Mouse (Mus musculus) heart, embryonic 10.5 days (tissue): ENCODE results near the gene Pip4k2b. TPM values are rescaled to one million over a fixed set of nuclear protein-coding genes. Genes with fewer than 3 reads are reported as not detected.

Experiments
- DNase-seq: peaks from one replicate; pipeline ENCODE4 v3.0.0-alpha.2; 2017; ENCODE audit warnings: low spot score
- H3K27ac ChIP-seq: fragments of 300-500 bp; sonication (generic); 2 replicates; pipeline ENCODE4 v1.5.1; 2016; ENCODE audit warnings: mild to moderate bottlenecking
- H3K27me3 ChIP-seq: fragments of 300-500 bp; sonication (generic); 2 replicates; pipeline ENCODE4 v1.6.1; 2016; ENCODE audit warnings: mild to moderate bottlenecking; ENCODE audit not compliant: poor library complexity, insufficient read depth, severe bottlenecking
- H3K36me3 ChIP-seq: fragments of 300-500 bp; sonication (generic); 2 replicates; pipeline ENCODE4 v1.6.1; 2016; ENCODE audit warnings: mild to moderate bottlenecking, moderate library complexity
- H3K4me1 ChIP-seq: fragments of 300-500 bp; sonication (generic); 2 replicates; pipeline ENCODE4 v1.6.1; 2016; ENCODE audit warnings: mild to moderate bottlenecking
- H3K4me3 ChIP-seq: fragments of 300-500 bp; sonication (generic); 2 replicates; pipeline ENCODE4 v1.5.1; 2016; ENCODE audit warnings: mild to moderate bottlenecking, moderate library complexity
- H3K9me3 ChIP-seq: fragments of 300-500 bp; sonication (generic); 2 replicates; pipeline ENCODE4 v1.6.1; 2016; ENCODE audit warnings: mild to moderate bottlenecking, moderate library complexity
- WGBS: fragments of 180-500 bp; shearing (Covaris S2); methylation state at CpG from one replicate; pipeline ENCODE4 v1.1.7; 2016; 5-methylcytosine and 5-hydroxymethylcytosine counted together
- polyA plus RNA-seq: library from polyadenylated mRNA; unstranded; fragments of >200 nt; fragmentation: Nextera tagmentation; extraction: Ambion mirVana; gene quantifications from 2 replicates; pipeline ENCODE4 v1.2.1, GENCODE M21; 2016

Gene Pip4k2b
- polyA plus RNA-seq, 1 experiment from 2014 or later: 1.3 TPM

DNA sequence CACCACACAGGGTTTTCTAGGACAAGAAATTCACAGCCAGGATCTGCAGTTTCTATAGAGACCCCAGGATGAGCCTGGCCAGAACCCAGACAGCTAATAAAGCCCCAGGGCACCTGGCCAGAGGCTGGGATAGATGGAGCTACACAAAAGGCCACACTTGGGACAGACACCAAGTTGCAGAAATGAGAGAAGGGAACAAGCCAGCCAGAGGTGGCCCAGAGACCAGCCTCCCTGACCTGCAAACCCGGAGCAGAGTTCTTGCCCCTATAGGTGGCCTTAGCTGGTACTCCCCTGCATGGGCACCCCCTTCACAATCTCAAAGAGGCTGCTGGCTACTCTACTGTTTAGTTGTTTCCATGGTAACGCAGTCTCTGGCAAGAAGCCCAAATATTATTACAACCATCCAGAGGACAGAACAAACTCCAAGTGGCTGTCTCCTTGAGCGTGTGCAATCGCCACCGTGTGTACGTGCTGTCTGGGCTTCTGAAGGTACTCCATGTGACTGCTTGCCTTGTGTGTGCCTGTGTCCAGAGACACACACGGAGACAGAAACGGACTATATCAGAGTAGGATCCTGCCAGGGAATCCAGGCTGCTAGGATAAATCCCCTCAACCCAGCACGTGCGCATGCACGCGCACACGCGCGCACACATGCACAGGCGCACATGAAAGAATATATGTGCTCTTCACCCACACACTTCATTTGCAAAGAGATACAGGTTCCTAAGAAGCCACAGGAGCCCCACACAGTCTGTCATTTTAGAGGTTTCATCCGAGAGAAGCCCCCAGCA is 49.4 kb downstream of the Pip4k2b start:
- H3K4me1 ChIP-seq: peaks cover 43% of the 10 kb centered on the region
- no peak overlapping the region for H3K27ac ChIP-seq
- H3K4me3 ChIP-seq: 0 out of 2 replicates have a peak overlapping the region, but pooled peaks have one; percentile 3
- peaks cover 41% of the 10 kb centered on the region for H3K36me3 ChIP-seq
- WGBS: 75% methylated on average over 17 of the region's 17 CpGs
- H3K9me3 ChIP-seq: no peaks in the 10 kb centered on the region
- no peak for DNase-seq
- no peaks in the 10 kb centered on the region for H3K27me3 ChIP-seq

DNA sequence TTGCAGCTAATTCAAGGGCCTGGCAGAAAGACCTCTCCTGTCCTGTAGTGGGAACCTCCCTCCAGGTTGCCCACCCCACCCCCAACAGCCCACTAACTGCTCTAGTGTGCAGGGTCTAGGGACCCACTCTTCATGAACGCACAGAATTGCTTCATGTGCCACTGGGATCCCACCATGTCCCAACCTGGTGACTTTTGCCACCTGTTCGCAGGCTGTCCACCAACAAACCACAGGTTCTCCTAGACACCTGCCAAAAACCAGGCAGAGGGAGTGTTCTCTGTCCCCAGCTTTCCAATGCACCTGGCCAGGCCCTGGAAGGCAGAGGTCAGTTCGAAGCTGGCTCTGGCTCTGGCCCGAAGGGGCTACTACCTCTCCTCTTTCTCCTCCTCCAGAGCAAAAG is 50.1 kb downstream of the Pip4k2b start:
- WGBS: 93% methylated on average over 4 of the region's 4 CpGs
- Histone ChIP-seq H3K4me3 (no peak overlapping the region), H3K27ac (no peak overlapping the region), H3K36me3 (peaks cover 46% of the 10 kb centered on the region), H3K9me3 (no peaks in the 10 kb centered on the region), H3K4me1 (peaks cover 46% of the 10 kb centered on the region), H3K27me3 (no peaks in the 10 kb centered on the region)
- no peak for DNase-seq

DNA sequence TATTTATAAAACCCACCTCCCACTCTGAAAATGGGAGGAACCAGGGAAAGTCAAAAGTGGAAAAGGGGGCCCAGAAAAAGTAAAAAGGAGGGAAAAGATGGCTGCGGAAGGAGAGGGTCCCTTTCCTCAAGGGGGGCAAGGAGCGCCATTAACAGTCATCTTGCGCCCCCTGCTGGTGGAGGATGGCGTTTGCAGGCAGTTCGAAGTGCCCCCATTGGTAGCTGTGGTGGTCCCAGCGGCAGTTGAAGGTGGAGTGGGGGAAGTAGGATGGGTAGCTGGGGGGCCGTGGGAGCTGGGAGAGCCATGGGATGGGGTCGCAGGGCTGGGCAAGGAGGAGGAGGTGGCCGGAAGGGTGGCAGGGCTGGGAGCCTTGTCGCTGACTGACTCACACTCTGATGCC is 54.6 kb downstream of the Pip4k2b start:
- Histone ChIP-seq H3K9me3 (no peaks in the 10 kb centered on the region), H3K4me3 (no peak overlapping the region), H3K27ac (no peak overlapping the region), H3K27me3 (no peaks in the 10 kb centered on the region), H3K4me1 (peaks cover 31% of the 10 kb centered on the region), H3K36me3 (peaks cover 55% of the 10 kb centered on the region)
- 33% methylated on average over 10 of the region's 10 CpGs for WGBS
- no peak for DNase-seq

DNA sequence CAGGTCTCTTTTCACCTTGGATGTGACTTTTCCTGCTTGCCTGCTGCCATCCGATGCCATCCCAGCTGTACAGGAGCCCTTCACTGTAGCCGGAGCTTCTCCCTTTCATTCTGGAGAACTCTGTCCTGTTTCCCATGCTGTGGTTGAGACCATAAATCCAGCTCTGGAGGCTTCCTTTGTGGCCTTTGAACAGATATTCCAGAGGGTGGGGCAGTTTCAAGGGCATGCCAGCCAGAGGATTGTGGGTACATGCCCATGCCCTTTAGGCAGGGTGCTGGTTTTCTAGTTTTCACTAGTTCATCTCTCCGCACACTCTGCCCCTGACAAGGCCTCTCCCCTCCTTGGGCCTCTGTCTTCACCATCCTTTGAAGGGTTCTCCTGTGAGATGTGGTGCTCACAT is 57.4 kb downstream of the Pip4k2b start:
- H3K36me3 ChIP-seq: peaks cover 56% of the 10 kb centered on the region
- 89% methylated on average over 3 of the region's 3 CpGs for WGBS
- H3K4me3 ChIP-seq: peak overlapping the region; percentile 59; the same call in 1 of the 2 replicates
- H3K4me1 ChIP-seq: peaks cover 40% of the 10 kb centered on the region
- H3K9me3 ChIP-seq: no peaks in the 10 kb centered on the region
- no peaks in the 10 kb centered on the region for H3K27me3 ChIP-seq
- DNase-seq: no peak
- H3K27ac ChIP-seq: no peak overlapping the region

DNA sequence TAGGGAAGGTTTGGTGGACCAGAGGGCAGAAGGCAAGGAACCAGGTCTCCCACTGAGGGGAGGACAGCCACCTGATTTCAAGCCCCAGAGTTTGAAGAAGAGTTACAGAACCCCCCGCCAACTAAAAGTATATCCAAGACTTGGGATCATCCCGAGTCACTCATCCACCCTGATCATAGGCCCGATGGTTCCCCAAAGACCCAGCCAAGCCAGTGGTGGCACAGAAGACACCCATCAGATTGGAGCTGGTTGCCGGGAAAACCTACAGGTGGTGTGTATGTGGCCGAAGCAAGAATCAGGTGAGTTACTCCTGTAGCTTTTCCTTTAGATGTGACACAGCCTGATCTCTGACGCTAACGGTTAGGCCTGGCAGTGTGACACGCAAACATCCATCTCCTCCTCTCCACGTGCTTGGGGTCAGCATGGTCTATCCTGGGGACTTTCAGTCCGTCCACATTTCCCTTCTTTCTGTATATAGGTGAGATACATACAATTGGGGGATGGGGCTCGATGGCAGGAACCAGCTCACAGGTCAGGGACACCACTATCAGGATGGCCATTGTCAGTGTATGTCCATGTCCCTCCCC is 58.1 kb downstream of the Pip4k2b start:
- Histone ChIP-seq H3K36me3 (peaks cover 56% of the 10 kb centered on the region), H3K27me3 (no peaks in the 10 kb centered on the region), H3K4me3 (peak overlapping the region; percentile 59), H3K4me1 (peaks cover 43% of the 10 kb centered on the region), H3K27ac (peak overlapping the region; percentile 78), H3K9me3 (no peaks in the 10 kb centered on the region)
- no peak for DNase-seq
- 66% methylated on average over 11 of the region's 11 CpGs for WGBS

DNA sequence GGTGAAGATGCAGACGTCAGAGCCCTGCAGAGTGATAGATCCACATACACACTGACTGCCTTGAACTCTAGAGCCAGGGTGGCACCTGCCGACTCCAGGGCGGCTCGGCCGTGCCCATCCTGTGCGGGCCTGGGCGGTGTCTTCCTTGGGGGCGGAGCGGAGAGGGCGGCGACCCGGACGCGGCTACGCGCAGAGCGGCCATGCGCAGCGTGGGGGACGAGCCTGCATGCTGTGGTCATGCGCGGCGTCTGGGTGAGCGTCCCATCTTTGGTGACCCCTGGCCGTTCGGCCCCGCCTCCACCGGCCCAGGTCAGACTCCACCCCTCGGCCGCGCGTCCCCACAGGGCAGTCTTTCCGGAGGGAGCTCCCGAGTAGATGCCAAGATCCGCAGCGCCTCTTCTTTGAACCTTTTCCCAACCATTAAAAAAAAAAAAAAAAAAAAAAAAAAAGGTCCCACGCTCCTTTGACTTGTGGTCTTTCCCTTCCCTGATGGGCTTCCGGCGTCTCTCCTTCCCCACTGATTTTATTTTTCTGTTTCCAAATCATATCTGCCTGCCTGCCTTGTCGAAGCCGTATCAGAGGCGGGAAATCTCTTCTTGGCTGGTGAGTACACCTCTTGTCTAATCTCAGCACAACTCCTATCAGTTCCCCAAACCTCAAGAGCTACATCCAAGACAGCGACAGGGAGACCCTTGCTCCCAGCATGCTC is 58.7 kb downstream of the Pip4k2b start, which contains the start of gene Cisd3:
Gene Cisd3 (plus strand): TSS at position 214 of the 709 bp plus-strand sequence.
- Histone ChIP-seq H3K9me3 (no peaks in the 10 kb centered on the region), H3K4me1 (peaks cover 44% of the 10 kb centered on the region), H3K36me3 (peaks cover 54% of the 10 kb centered on the region), H3K4me3 (peak within 1 kb of the TSS; percentile 59), H3K27ac (peak within 1 kb of the TSS; percentile 78), H3K27me3 (no peaks in the 10 kb centered on the region)
- DNase-seq: peak; percentile 97
- WGBS: under 1% methylated on average over 43 of the region's 43 CpGs

DNA sequence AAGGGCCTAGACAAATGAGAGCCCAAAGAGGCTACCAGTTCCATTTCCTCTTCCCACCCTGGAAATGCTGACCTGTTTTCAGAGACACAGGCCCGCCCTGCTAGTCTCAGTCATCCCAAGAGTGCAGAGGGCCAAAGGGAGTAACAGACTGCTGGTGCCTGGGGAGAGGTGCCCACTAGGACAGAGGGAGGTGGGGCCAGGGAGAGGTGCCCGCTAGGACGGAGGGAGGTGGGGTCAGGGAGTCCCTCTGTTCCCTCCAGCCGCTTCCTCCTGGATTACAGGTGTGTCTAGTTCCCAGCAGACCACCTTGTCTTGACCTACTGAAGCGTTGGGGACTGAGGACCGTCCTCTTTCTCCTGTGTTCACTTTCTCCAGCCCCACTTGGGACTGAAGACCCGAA is 59.7 kb downstream of the Pip4k2b start:
- no peaks in the 10 kb centered on the region for H3K27me3 ChIP-seq
- H3K27ac ChIP-seq: peak overlapping the region; percentile 66
- H3K4me1 ChIP-seq: peaks cover 48% of the 10 kb centered on the region
- H3K4me3 ChIP-seq: peak overlapping the region; percentile 59; the same call in 1 of the 2 replicates
- H3K36me3 ChIP-seq: peaks cover 54% of the 10 kb centered on the region
- DNase-seq: no peak
- 41% methylated on average over 7 of the region's 7 CpGs for WGBS
- H3K9me3 ChIP-seq: no peaks in the 10 kb centered on the region

DNA sequence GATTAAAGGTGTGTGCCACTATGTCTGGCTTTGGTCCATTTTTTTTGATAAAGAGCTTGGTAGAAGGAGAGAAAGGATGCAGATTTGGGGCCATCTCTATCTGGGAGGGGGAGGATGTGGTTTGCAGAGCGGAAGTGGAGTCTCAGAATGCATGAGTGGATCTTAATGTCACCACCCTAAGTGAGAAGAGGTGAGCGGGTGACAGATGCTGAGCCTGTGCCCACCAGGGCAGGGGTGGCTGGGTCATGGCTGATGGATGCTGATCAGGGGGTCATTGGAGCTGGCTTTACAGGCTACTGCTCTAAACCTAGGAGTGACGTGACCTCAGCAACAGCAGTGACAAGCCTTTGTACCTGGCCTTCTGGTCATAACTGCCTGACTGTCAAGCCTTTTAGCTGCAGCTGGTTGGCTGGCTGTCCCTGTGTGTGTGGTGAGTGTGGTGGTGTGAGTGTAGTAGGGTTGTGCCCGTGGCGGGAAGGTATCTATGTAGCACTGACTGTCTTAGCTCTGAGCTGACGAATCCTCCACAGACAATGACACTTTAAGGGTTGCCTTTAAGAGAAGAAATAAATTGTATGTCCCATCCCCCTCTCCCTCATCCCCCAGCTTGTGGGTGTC is 60.3 kb downstream of the Pip4k2b start:
- H3K9me3 ChIP-seq: no peaks in the 10 kb centered on the region
- DNase-seq: no peak
- peak overlapping the region; percentile 66; the same call in 1 of the 2 replicates for H3K27ac ChIP-seq
- peaks cover 54% of the 10 kb centered on the region for H3K36me3 ChIP-seq
- H3K27me3 ChIP-seq: no peaks in the 10 kb centered on the region
- 82% methylated on average over 6 of the region's 6 CpGs for WGBS
- H3K4me1 ChIP-seq: peaks cover 48% of the 10 kb centered on the region
- H3K4me3 ChIP-seq: no peak overlapping the region

DNA sequence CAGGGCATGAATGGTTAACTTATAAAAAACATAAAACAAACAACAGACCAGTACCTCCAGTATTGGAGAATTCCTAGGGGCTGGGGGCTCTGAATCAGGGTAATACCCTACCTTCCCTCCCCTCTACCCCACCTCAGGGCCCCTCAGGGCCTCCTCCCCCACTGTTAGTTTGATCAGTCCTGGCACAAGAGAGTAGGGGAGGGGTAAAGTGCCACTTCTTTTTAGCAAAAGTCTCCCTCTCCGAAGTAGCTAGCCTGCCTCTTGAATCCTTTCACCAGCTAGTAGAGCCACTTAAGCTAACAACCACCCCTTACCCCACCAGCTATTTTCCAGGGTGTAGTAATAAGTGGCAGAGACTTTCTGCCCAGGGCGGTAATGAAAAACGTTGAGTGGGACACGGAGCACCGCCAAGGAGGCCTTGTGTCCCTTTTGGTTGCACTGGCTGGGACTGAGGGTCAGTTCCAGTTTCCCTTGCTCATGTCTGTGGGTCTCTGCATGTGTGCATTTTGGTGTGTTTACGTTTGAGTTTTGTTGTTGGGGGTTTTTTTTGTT is 61.9 kb downstream of the Pip4k2b start:
- WGBS: 69% methylated on average over 6 of the region's 6 CpGs
- H3K36me3 ChIP-seq: peaks cover 57% of the 10 kb centered on the region

DNA sequence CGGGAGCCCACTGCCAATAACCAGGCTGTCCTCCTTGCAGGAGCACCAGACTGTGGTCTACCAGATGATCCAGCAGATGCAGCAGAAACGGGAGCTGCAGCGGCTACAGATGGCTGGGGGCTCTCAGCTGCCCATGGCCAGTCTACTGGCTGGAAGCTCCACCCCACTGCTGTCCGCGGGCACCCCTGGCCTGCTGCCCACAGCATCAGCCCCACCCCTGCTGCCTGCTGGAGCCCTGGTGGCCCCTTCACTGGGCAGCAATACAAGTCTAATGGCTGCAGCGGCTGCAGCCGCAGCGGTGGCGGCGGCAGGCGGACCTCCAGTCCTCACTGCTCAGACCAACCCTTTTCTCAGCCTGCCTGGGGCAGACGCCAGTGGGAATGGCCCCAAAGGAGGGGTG is 64.1 kb downstream of the Pip4k2b start:
- H3K4me3 ChIP-seq: no peak overlapping the region
- DNase-seq: no peak
- peaks cover 77% of the 10 kb centered on the region for H3K36me3 ChIP-seq
- H3K27ac ChIP-seq: no peak overlapping the region; the same call in 1 of the 2 replicates
- H3K9me3 ChIP-seq: no peaks in the 10 kb centered on the region
- no peaks in the 10 kb centered on the region for H3K27me3 ChIP-seq
- peaks cover 61% of the 10 kb centered on the region for H3K4me1 ChIP-seq
- WGBS: 90% methylated on average over 12 of the region's 12 CpGs

More for the DNA sequence above, 61.9 kb downstream of the Pip4k2b start:
- Histone ChIP-seq H3K9me3 (no peaks in the 10 kb centered on the region), H3K4me3 (no peak overlapping the region), H3K4me1 (peaks cover 62% of the 10 kb centered on the region), H3K27me3 (no peaks in the 10 kb centered on the region), H3K27ac (no peak overlapping the region)
- DNase-seq: no peak

DNA sequence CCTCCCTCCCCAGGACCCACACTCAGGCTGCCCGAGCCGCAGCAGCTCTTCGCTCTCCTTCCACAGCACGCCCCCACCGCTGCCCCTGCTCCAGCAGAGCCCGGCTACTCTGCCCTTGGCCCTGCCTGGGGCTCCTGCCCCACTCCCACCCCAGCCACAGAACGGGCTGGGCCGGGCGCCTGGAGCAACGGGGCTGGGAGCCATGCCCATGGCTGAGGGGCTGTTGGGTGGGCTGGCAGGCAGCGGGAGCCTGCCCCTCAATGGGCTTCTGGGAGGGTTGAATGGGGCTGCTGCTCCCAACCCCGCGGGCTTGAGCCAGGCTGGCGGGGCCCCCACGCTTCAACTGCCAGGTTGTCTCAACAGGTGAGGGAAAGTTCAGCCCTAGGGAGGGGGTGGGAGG is 66.2 kb downstream of the Pip4k2b start:
- H3K9me3 ChIP-seq: no peaks in the 10 kb centered on the region
- peaks cover 90% of the 10 kb centered on the region for H3K36me3 ChIP-seq
- no peak overlapping the region for H3K4me3 ChIP-seq
- H3K27ac ChIP-seq: peak overlapping the region; percentile 22; the same call in 1 of the 2 replicates
- peaks cover 40% of the 10 kb centered on the region for H3K4me1 ChIP-seq
- no peak for DNase-seq
- H3K27me3 ChIP-seq: no peaks in the 10 kb centered on the region
- 79% methylated on average over 13 of the region's 15 CpGs for WGBS

DNA sequence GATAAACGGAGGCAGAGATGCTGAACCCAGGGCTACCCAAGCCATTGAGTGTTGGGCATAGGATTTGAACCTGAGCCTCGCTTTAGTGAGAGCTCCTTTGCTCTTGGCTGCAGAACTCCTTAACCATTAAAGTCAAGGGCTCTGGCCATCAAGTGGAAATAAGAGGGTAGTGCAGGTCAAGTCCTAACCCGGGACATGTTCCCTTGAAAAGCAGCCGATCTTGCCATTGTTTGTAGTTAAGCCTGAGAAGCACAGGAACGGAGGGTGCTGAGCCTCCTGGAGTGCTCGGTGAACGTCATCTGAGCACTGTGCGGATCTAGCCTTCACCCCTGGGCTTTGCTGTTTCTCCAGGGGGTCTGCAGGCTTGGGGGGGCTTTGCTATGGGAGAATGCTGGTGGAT is 66.7 kb downstream of the Pip4k2b start:
- no peaks in the 10 kb centered on the region for H3K9me3 ChIP-seq
- H3K27ac ChIP-seq: 0 out of 2 replicates have a peak overlapping the region, but pooled peaks have one; percentile 22
- 63% methylated on average over 8 of the region's 8 CpGs for WGBS
- no peaks in the 10 kb centered on the region for H3K27me3 ChIP-seq
- peaks cover 94% of the 10 kb centered on the region for H3K36me3 ChIP-seq
- peaks cover 39% of the 10 kb centered on the region for H3K4me1 ChIP-seq
- no peak for DNase-seq
- H3K4me3 ChIP-seq: no peak overlapping the region
